Mouse (Mus musculus): Measurements from ENCODE around the gene Gcsh. TPM values are rescaled to one million over a fixed set of nuclear protein-coding genes. Genes with fewer than 3 reads are reported as not detected.

The Gcsh gene
- total and polyA plus RNA-seq, 3 experiments: 77.1 to 137 TPM; not detected in 1

DNA sequence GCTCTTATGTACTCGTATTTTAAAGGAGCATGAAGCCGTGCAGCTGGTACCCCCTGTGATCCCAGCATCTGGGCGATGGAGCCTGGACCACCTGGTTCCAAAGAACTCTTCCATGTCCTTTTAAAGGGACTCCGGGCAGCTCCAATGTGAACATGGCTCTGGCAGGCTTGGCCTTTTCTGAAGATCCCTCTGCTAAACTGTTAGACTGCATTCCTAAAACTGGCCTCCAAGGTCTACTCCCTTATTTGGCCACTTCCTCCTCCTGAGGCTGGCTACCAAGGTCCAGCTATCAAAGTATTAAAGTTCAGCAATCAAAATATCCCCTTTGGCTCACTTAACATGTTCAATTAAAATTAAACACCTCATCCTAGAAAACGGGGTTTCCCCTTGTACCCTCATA lies 34.3 kb upstream of the Gcsh start:
- no peak for DNase-seq (ENCODE audit: low read depth, low spot score)
- Histone ChIP-seq H3K9ac (ENCODE audit: control insufficient read depth, low read depth, low read length, poor library complexity, severe bottlenecking) (no peak overlapping the region), H3K36me3 (ENCODE audit: control insufficient read depth in 1 of 2, insufficient read depth in 2 of 2, low read length in 2 of 2) (no peaks in the 10 kb centered on the region), H3K9me3 (replicated peaks; ENCODE audit: insufficient read depth, low read length) (no peaks in the 10 kb centered on the region), H3K4me3 (ENCODE audit: control insufficient read depth in 1 of 2, insufficient read depth in 1 of 2, low read depth in 2 of 2, low read length in 2 of 2) (no peak overlapping the region), H3K27me3 (ENCODE audit: control insufficient read depth in 1 of 2, insufficient read depth in 2 of 2, low read length in 2 of 2) (no peaks in the 10 kb centered on the region), H3K79me2 (ENCODE audit: control insufficient read depth, insufficient read depth, low read length, poor library complexity) (no peaks in the 10 kb centered on the region), H3K27ac (ENCODE audit: control insufficient read depth, low read depth, low read length) (no peak overlapping the region), H3K4me1 (ENCODE audit: control insufficient read depth in 1 of 2, insufficient read depth in 2 of 2, low read length in 2 of 2) (peaks cover 0 to 1% of the 10 kb centered on the region in 2 experiments; a peak in 2 of 4 replicates)
- no peak for TF ChIP-seq CHD2 (IDR thresholded peaks at IDR 0.05; ENCODE audit: low read length)
- TF ChIP-seq SMC3 (IDR thresholded peaks at IDR 0.05; ENCODE audit: low read depth, low read length): no peak
- no peak for TF ChIP-seq TCF12 (IDR thresholded peaks at IDR 0.05; ENCODE audit: low read depth, low read length)
- TF ChIP-seq RCOR1 (IDR thresholded peaks at IDR 0.05; ENCODE audit: low read depth, low read length): no peak
- TF ChIP-seq TAL1 (IDR thresholded peaks at IDR 0.05; ENCODE audit: low read length): no peak
- TF ChIP-seq USF1 (IDR thresholded peaks at IDR 0.05; ENCODE audit: low read depth, low read length): no peak
- no peak for TF ChIP-seq EP300 (IDR thresholded peaks at IDR 0.05; ENCODE audit: low read depth in 1 of 2, low read length in 2 of 2)
- no peak for TF ChIP-seq MAZ (IDR thresholded peaks at IDR 0.05; ENCODE audit: low read depth, low read length)

GRCm38 (mm10) chr8:117022297-117022993 lies 29.1 kb upstream of the Gcsh start:
- H3K9me3 ChIP-seq (replicated peaks; ENCODE audit: insufficient read depth, low read length): no peaks in the 10 kb centered on the region
- peak; percentile 30; the same call in 1 of the 2 replicates for TF ChIP-seq ZNF384 (IDR thresholded peaks at IDR 0.05; ENCODE audit: low read depth, low read length)
- peak in 1 of 3 experiments; percentile 37; a peak in 2 of 6 replicates for TF ChIP-seq CTCF (IDR thresholded peaks at IDR 0.05 in 2 of 3, conservative IDR thresholded peaks at IDR 0.05 in 1 of 3; ENCODE audit: control insufficient read depth in 1 of 3, insufficient read depth in 1 of 3, low read depth in 2 of 3, low read length in 3 of 3, poor library complexity in 1 of 3, severe bottlenecking in 1 of 3)
- TF ChIP-seq RAD21 (IDR thresholded peaks at IDR 0.05; ENCODE audit: low read depth, low read length): peak; percentile 27
- no peak for TF ChIP-seq ZC3H11A (IDR thresholded peaks at IDR 0.05; ENCODE audit: low read depth, low read length)
- TF ChIP-seq SMC3 (IDR thresholded peaks at IDR 0.05; ENCODE audit: low read depth, low read length): peak; percentile 21; the same call in 1 of the 2 replicates
- no peak overlapping the region for H3K9ac ChIP-seq (ENCODE audit: control insufficient read depth, low read depth, low read length, poor library complexity, severe bottlenecking)

More at GRCm38 (mm10) chr8:117022297-117022993, 29.1 kb upstream of the Gcsh start:
- peak; percentile 21 for DNase-seq (ENCODE audit: low read depth, low spot score)
- no peaks in the 10 kb centered on the region; a peak in 1 of 4 replicates for H3K36me3 ChIP-seq (ENCODE audit: control insufficient read depth in 1 of 2, insufficient read depth in 2 of 2, low read length in 2 of 2)
- H3K27ac ChIP-seq (ENCODE audit: control insufficient read depth, low read depth, low read length): no peak overlapping the region
- H3K27me3 ChIP-seq (ENCODE audit: control insufficient read depth in 1 of 2, insufficient read depth in 2 of 2, low read length in 2 of 2): no peaks in the 10 kb centered on the region
- no peak overlapping the region for H3K4me3 ChIP-seq (ENCODE audit: control insufficient read depth in 1 of 2, insufficient read depth in 1 of 2, low read depth in 2 of 2, low read length in 2 of 2)
- H3K79me2 ChIP-seq (ENCODE audit: control insufficient read depth, insufficient read depth, low read length, poor library complexity): no peaks in the 10 kb centered on the region
- H3K4me1 ChIP-seq (ENCODE audit: control insufficient read depth in 1 of 2, insufficient read depth in 2 of 2, low read length in 2 of 2): peaks cover 0 to 8% of the 10 kb centered on the region in 2 experiments; a peak in 2 of 4 replicates

All from MEL (cell line).